Mouse (Mus musculus): Measurements from ENCODE around the gene Atp8a1. TPM values are rescaled to one million over a fixed set of nuclear protein-coding genes. Genes with fewer than 3 reads are reported as not detected.

The Atp8a1 gene
- polyA plus RNA-seq, 1 experiment from 2014 or later = 64.2 TPM

GRCm38 (mm10) chr5:67848511-67849014 is 1.3 kb upstream of the Atp8a1 start:
- 40% methylated on average over 12 of the region's 12 CpGs for WGBS (ENCODE audit: insufficient replicate concordance)
- peak overlapping the region; percentile 94 for H3K4me2 ChIP-seq
- H3K4me1 ChIP-seq = peaks cover 48% of the 10 kb centered on the region
- H3K4me3 ChIP-seq = no peak overlapping the region
- no peak for ATAC-seq
- H3K27ac ChIP-seq = peak overlapping the region; percentile 89
- H3K27me3 ChIP-seq (replicated peaks) = no peaks in the 10 kb centered on the region
- no peaks in the 10 kb centered on the region for H3K9me3 ChIP-seq (replicated peaks)
- no peaks in the 10 kb centered on the region for H3K36me3 ChIP-seq
- peak overlapping the region; percentile 73 for H3K9ac ChIP-seq

GRCm38 (mm10) chr5:67846361-67847224 is 641 bp downstream of the Atp8a1 start:
- Histone ChIP-seq H3K36me3 (no peaks in the 10 kb centered on the region), H3K4me1 (peaks cover 66% of the 10 kb centered on the region), H3K9me3 (replicated peaks) (no peaks in the 10 kb centered on the region), H3K27me3 (replicated peaks) (no peaks in the 10 kb centered on the region), H3K27ac (peak overlapping the region; percentile 89), H3K4me2 (peak overlapping the region; percentile 94), H3K4me3 (peak overlapping the region; percentile 88), H3K9ac (peak overlapping the region; percentile 93)
- under 1% methylated on average over 38 of the region's 39 CpGs for WGBS (ENCODE audit: insufficient replicate concordance)
- ATAC-seq = no peak

- Histone ChIP-seq H3K4me1 (peaks cover 78% of the 10 kb centered on the region), H3K36me3 (no peaks in the 10 kb centered on the region), H3K4me3 (peak overlapping the region; percentile 88), H3K27ac (peak overlapping the region; percentile 89), H3K27me3 (replicated peaks) (no peaks in the 10 kb centered on the region), H3K9ac (peak overlapping the region; percentile 93), H3K4me2 (peak overlapping the region; percentile 94), H3K9me3 (replicated peaks) (no peaks in the 10 kb centered on the region)
- 2% methylated on average over 8 of the region's 8 CpGs for WGBS (ENCODE audit: insufficient replicate concordance)
- peak; percentile 42 for ATAC-seq
Measured at GRCm38 (mm10) chr5:67845190-67845691, 2.0 kb downstream of the Atp8a1 start.

- peak overlapping the region; percentile 89 for H3K27ac ChIP-seq
- H3K4me3 ChIP-seq = peak overlapping the region; percentile 88; the same call in 1 of the 2 replicates
- no peak for ATAC-seq
- WGBS (ENCODE audit: insufficient replicate concordance) = 82% methylated on average over 4 of the region's 4 CpGs
- H3K4me2 ChIP-seq = peak overlapping the region; percentile 94
- peak overlapping the region; percentile 93 for H3K9ac ChIP-seq
- no peaks in the 10 kb centered on the region for H3K27me3 ChIP-seq (replicated peaks)
- peaks cover 72% of the 10 kb centered on the region for H3K4me1 ChIP-seq
- H3K36me3 ChIP-seq = no peaks in the 10 kb centered on the region
- no peaks in the 10 kb centered on the region for H3K9me3 ChIP-seq (replicated peaks)
Measured at GRCm38 (mm10) chr5:67844070-67844469, 3.2 kb downstream of the Atp8a1 start.

GRCm38 (mm10) chr5:67842306-67842705 is 4.9 kb downstream of the Atp8a1 start:
- Histone ChIP-seq H3K27me3 (replicated peaks) (no peaks in the 10 kb centered on the region), H3K36me3 (no peaks in the 10 kb centered on the region), H3K27ac (peak overlapping the region; percentile 32; the same call in 1 of the 2 replicates), H3K4me3 (no peak overlapping the region), H3K9me3 (replicated peaks) (no peaks in the 10 kb centered on the region), H3K9ac (peak overlapping the region; percentile 27), H3K4me2 (no peak overlapping the region), H3K4me1 (peaks cover 59% of the 10 kb centered on the region)
- no peak for ATAC-seq
- WGBS (ENCODE audit: insufficient replicate concordance) = 75% methylated on average over 6 of the region's 6 CpGs

- WGBS (ENCODE audit: insufficient replicate concordance) = 73% methylated on average over 5 of the region's 5 CpGs
- H3K27ac ChIP-seq = peak overlapping the region; percentile 36
- peak overlapping the region; percentile 40 for H3K4me2 ChIP-seq
- H3K4me3 ChIP-seq = no peak overlapping the region
- ATAC-seq = peak; percentile 57; the same call in 1 of the 2 replicates
- peaks cover 69% of the 10 kb centered on the region for H3K4me1 ChIP-seq
- no peaks in the 10 kb centered on the region for H3K36me3 ChIP-seq
- H3K9me3 ChIP-seq (replicated peaks) = no peaks in the 10 kb centered on the region
- H3K9ac ChIP-seq = no peak overlapping the region
- no peaks in the 10 kb centered on the region for H3K27me3 ChIP-seq (replicated peaks)
Measured at GRCm38 (mm10) chr5:67833841-67834240, 13.4 kb downstream of the Atp8a1 start.

- H3K27ac ChIP-seq = peak overlapping the region; percentile 79
- ATAC-seq = peak; percentile 84
- H3K4me1 ChIP-seq = peaks cover 79% of the 10 kb centered on the region
- peak overlapping the region; percentile 46 for H3K4me2 ChIP-seq
- 43% methylated on average over 10 of the region's 10 CpGs for WGBS (ENCODE audit: insufficient replicate concordance)
- no peaks in the 10 kb centered on the region for H3K36me3 ChIP-seq
- H3K27me3 ChIP-seq (replicated peaks) = no peaks in the 10 kb centered on the region
- H3K9me3 ChIP-seq (replicated peaks) = no peaks in the 10 kb centered on the region
- no peak overlapping the region for H3K4me3 ChIP-seq
- 0 out of 2 replicates have a peak overlapping the region, but pooled peaks have one; percentile 23 for H3K9ac ChIP-seq
Measured at GRCm38 (mm10) chr5:67831293-67832147, 15.7 kb downstream of the Atp8a1 start.

- WGBS (ENCODE audit: insufficient replicate concordance) = 66% methylated on average over 3 of the region's 3 CpGs
- no peaks in the 10 kb centered on the region for H3K9me3 ChIP-seq (replicated peaks)
- H3K27ac ChIP-seq = no peak overlapping the region
- no peak for ATAC-seq
- no peaks in the 10 kb centered on the region for H3K36me3 ChIP-seq
- no peak overlapping the region for H3K4me3 ChIP-seq
- peaks cover 70% of the 10 kb centered on the region for H3K4me1 ChIP-seq
- H3K27me3 ChIP-seq (replicated peaks) = no peaks in the 10 kb centered on the region
- no peak overlapping the region for H3K4me2 ChIP-seq
- H3K9ac ChIP-seq = no peak overlapping the region
Measured at GRCm38 (mm10) chr5:67828356-67828755, 18.9 kb downstream of the Atp8a1 start.

- Histone ChIP-seq H3K9ac (no peak overlapping the region), H3K27ac (no peak overlapping the region), H3K4me1 (peaks cover 70% of the 10 kb centered on the region), H3K36me3 (no peaks in the 10 kb centered on the region), H3K4me2 (no peak overlapping the region), H3K4me3 (no peak overlapping the region), H3K27me3 (replicated peaks) (no peaks in the 10 kb centered on the region), H3K9me3 (replicated peaks) (no peaks in the 10 kb centered on the region)
- 80% methylated on average over 3 of the region's 3 CpGs for WGBS (ENCODE audit: insufficient replicate concordance)
- ATAC-seq = no peak
Measured at GRCm38 (mm10) chr5:67826935-67827334, 20.3 kb downstream of the Atp8a1 start.

GRCm38 (mm10) chr5:67826278-67826677 is 21.0 kb downstream of the Atp8a1 start:
- Histone ChIP-seq H3K4me3 (no peak overlapping the region), H3K36me3 (no peaks in the 10 kb centered on the region), H3K4me2 (no peak overlapping the region), H3K27me3 (replicated peaks) (no peaks in the 10 kb centered on the region), H3K4me1 (peaks cover 70% of the 10 kb centered on the region), H3K9ac (no peak overlapping the region), H3K9me3 (replicated peaks) (no peaks in the 10 kb centered on the region), H3K27ac (no peak overlapping the region)
- WGBS (ENCODE audit: insufficient replicate concordance) = 84% methylated on average over 9 of the region's 9 CpGs
- no peak for ATAC-seq

- Histone ChIP-seq H3K27me3 (replicated peaks) (no peaks in the 10 kb centered on the region), H3K27ac (no peak overlapping the region; the same call in 1 of the 2 replicates), H3K9me3 (replicated peaks) (no peaks in the 10 kb centered on the region), H3K4me2 (no peak overlapping the region), H3K4me1 (peaks cover 71% of the 10 kb centered on the region), H3K9ac (no peak overlapping the region), H3K36me3 (no peaks in the 10 kb centered on the region), H3K4me3 (no peak overlapping the region)
- WGBS (ENCODE audit: insufficient replicate concordance) = 94% methylated on average over 2 of the region's 2 CpGs
- no peak for ATAC-seq
Measured at GRCm38 (mm10) chr5:67824600-67824999, 22.6 kb downstream of the Atp8a1 start.
